Mouse (Mus musculus): ENCODE data around the gene Cox20. TPM values are rescaled to one million over a fixed set of nuclear protein-coding genes. Genes with fewer than 3 reads are reported as not detected.

The Cox20 gene
- polyA plus RNA-seq, 1 experiment from 2014 or later: 100 TPM

GRCm38 (mm10) chr1:178318002-178318388 lies 935 bp upstream of the Cox20 start:
- H3K27ac ChIP-seq (ENCODE audit: low read length): peak overlapping the region; percentile 100
- ATAC-seq: peak; percentile 81
- no peaks in the 10 kb centered on the region for H3K27me3 ChIP-seq (ENCODE audit: control insufficient read depth, insufficient read depth, low read depth, low read length)
- H3K9me3 ChIP-seq (replicated peaks; ENCODE audit: control insufficient read depth, low read length, poor library complexity, severe bottlenecking): no peaks in the 10 kb centered on the region
- peak overlapping the region; percentile 58 for H3K4me3 ChIP-seq (ENCODE audit: low read depth, low read length)
- under 1% methylated on average over 17 of the region's 17 CpGs for WGBS
- H3K9ac ChIP-seq (ENCODE audit: low read depth, low read length): peak overlapping the region; percentile 91
- peak overlapping the region; percentile 80 for H3K4me2 ChIP-seq (ENCODE audit: low read length)
- peaks cover 33% of the 10 kb centered on the region for H3K4me1 ChIP-seq (ENCODE audit: control insufficient read depth, insufficient read depth, low read length)
- peaks cover 10% of the 10 kb centered on the region; the same call in 1 of the 2 replicates for H3K36me3 ChIP-seq (ENCODE audit: control insufficient read depth, insufficient read depth, low read length)

- WGBS: under 1% methylated on average over 12 of the region's 12 CpGs
- no peaks in the 10 kb centered on the region for H3K27me3 ChIP-seq (ENCODE audit: control insufficient read depth, insufficient read depth, low read depth, low read length)
- peak overlapping the region; percentile 91 for H3K9ac ChIP-seq (ENCODE audit: low read depth, low read length)
- peak overlapping the region; percentile 58 for H3K4me3 ChIP-seq (ENCODE audit: low read depth, low read length)
- no peaks in the 10 kb centered on the region for H3K9me3 ChIP-seq (replicated peaks; ENCODE audit: control insufficient read depth, low read length, poor library complexity, severe bottlenecking)
- peaks cover 17% of the 10 kb centered on the region; the same call in 1 of the 2 replicates for H3K36me3 ChIP-seq (ENCODE audit: control insufficient read depth, insufficient read depth, low read length)
- peak overlapping the region; percentile 80 for H3K4me2 ChIP-seq (ENCODE audit: low read length)
- peak overlapping the region; percentile 100 for H3K27ac ChIP-seq (ENCODE audit: low read length)
- ATAC-seq: peak; percentile 44
- peaks cover 33% of the 10 kb centered on the region for H3K4me1 ChIP-seq (ENCODE audit: control insufficient read depth, insufficient read depth, low read length)
Observed at GRCm38 (mm10) chr1:178319295-178320037, 536 bp downstream of the Cox20 start.

GRCm38 (mm10) chr1:178320038-178320722 lies 1.2 kb downstream of the Cox20 start:
- Histone ChIP-seq H3K27me3 (ENCODE audit: control insufficient read depth, insufficient read depth, low read depth, low read length) (no peaks in the 10 kb centered on the region), H3K36me3 (ENCODE audit: control insufficient read depth, insufficient read depth, low read length) (peaks cover 20% of the 10 kb centered on the region; the same call in 1 of the 2 replicates), H3K4me2 (ENCODE audit: low read length) (peak overlapping the region; percentile 80), H3K9ac (ENCODE audit: low read depth, low read length) (peak overlapping the region; percentile 91), H3K4me1 (ENCODE audit: control insufficient read depth, insufficient read depth, low read length) (peaks cover 33% of the 10 kb centered on the region), H3K4me3 (ENCODE audit: low read depth, low read length) (peak overlapping the region; percentile 58), H3K9me3 (replicated peaks; ENCODE audit: control insufficient read depth, low read length, poor library complexity, severe bottlenecking) (no peaks in the 10 kb centered on the region), H3K27ac (ENCODE audit: low read length) (peak overlapping the region; percentile 100)
- WGBS: 17% methylated on average over 8 of the region's 8 CpGs
- no peak for ATAC-seq

- peak overlapping the region; percentile 91; the same call in 1 of the 2 replicates for H3K9ac ChIP-seq (ENCODE audit: low read depth, low read length)
- peaks cover 33% of the 10 kb centered on the region for H3K4me1 ChIP-seq (ENCODE audit: control insufficient read depth, insufficient read depth, low read length)
- H3K4me3 ChIP-seq (ENCODE audit: low read depth, low read length): peak overlapping the region; percentile 58
- 40% methylated on average over 5 of the region's 5 CpGs for WGBS
- H3K36me3 ChIP-seq (ENCODE audit: control insufficient read depth, insufficient read depth, low read length): peaks cover 20% of the 10 kb centered on the region; the same call in 1 of the 2 replicates
- H3K4me2 ChIP-seq (ENCODE audit: low read length): peak overlapping the region; percentile 80
- H3K9me3 ChIP-seq (replicated peaks; ENCODE audit: control insufficient read depth, low read length, poor library complexity, severe bottlenecking): no peaks in the 10 kb centered on the region
- H3K27me3 ChIP-seq (ENCODE audit: control insufficient read depth, insufficient read depth, low read depth, low read length): no peaks in the 10 kb centered on the region
- no peak for ATAC-seq
- H3K27ac ChIP-seq (ENCODE audit: low read length): peak overlapping the region; percentile 100; the same call in 1 of the 2 replicates
Observed at GRCm38 (mm10) chr1:178320723-178321590, 2.0 kb downstream of the Cox20 start.

GRCm38 (mm10) chr1:178321730-178322357 lies 2.9 kb downstream of the Cox20 start:
- Histone ChIP-seq H3K36me3 (ENCODE audit: control insufficient read depth, insufficient read depth, low read length) (peaks cover 20% of the 10 kb centered on the region; the same call in 1 of the 2 replicates), H3K9me3 (replicated peaks; ENCODE audit: control insufficient read depth, low read length, poor library complexity, severe bottlenecking) (no peaks in the 10 kb centered on the region), H3K4me1 (ENCODE audit: control insufficient read depth, insufficient read depth, low read length) (peaks cover 27% of the 10 kb centered on the region), H3K4me3 (ENCODE audit: low read depth, low read length) (no peak overlapping the region), H3K4me2 (ENCODE audit: low read length) (no peak overlapping the region), H3K9ac (ENCODE audit: low read depth, low read length) (no peak overlapping the region), H3K27me3 (ENCODE audit: control insufficient read depth, insufficient read depth, low read depth, low read length) (no peaks in the 10 kb centered on the region), H3K27ac (ENCODE audit: low read length) (no peak overlapping the region)
- 56% methylated on average over 4 of the region's 4 CpGs for WGBS
- no peak for ATAC-seq

GRCm38 (mm10) chr1:178323235-178323634 lies 4.3 kb downstream of the Cox20 start:
- peaks cover 22% of the 10 kb centered on the region for H3K4me1 ChIP-seq (ENCODE audit: control insufficient read depth, insufficient read depth, low read length)
- WGBS: 76% methylated on average over 1 of the region's 1 CpGs
- no peak overlapping the region for H3K27ac ChIP-seq (ENCODE audit: low read length)
- H3K9ac ChIP-seq (ENCODE audit: low read depth, low read length): no peak overlapping the region
- no peak overlapping the region for H3K4me3 ChIP-seq (ENCODE audit: low read depth, low read length)
- no peaks in the 10 kb centered on the region for H3K9me3 ChIP-seq (replicated peaks; ENCODE audit: control insufficient read depth, low read length, poor library complexity, severe bottlenecking)
- peaks cover 29% of the 10 kb centered on the region for H3K36me3 ChIP-seq (ENCODE audit: control insufficient read depth, insufficient read depth, low read length)
- no peak for ATAC-seq
- H3K4me2 ChIP-seq (ENCODE audit: low read length): no peak overlapping the region
- no peaks in the 10 kb centered on the region for H3K27me3 ChIP-seq (ENCODE audit: control insufficient read depth, insufficient read depth, low read depth, low read length)

GRCm38 (mm10) chr1:178324568-178324967 lies 5.6 kb downstream of the Cox20 start:
- Histone ChIP-seq H3K27ac (ENCODE audit: low read length) (no peak overlapping the region), H3K9me3 (replicated peaks; ENCODE audit: control insufficient read depth, low read length, poor library complexity, severe bottlenecking) (no peaks in the 10 kb centered on the region), H3K4me1 (ENCODE audit: control insufficient read depth, insufficient read depth, low read length) (peaks cover 22% of the 10 kb centered on the region), H3K4me3 (ENCODE audit: low read depth, low read length) (no peak overlapping the region), H3K27me3 (ENCODE audit: control insufficient read depth, insufficient read depth, low read depth, low read length) (no peaks in the 10 kb centered on the region), H3K9ac (ENCODE audit: low read depth, low read length) (no peak overlapping the region), H3K4me2 (ENCODE audit: low read length) (no peak overlapping the region), H3K36me3 (ENCODE audit: control insufficient read depth, insufficient read depth, low read length) (peaks cover 35% of the 10 kb centered on the region)
- ATAC-seq: no peak
- WGBS: 92% methylated on average over 1 of the region's 1 CpGs

- ATAC-seq: no peak
- 91% methylated on average over 1 of the region's 1 CpGs for WGBS
- Histone ChIP-seq H3K4me1 (ENCODE audit: control insufficient read depth, insufficient read depth, low read length) (peaks cover 6% of the 10 kb centered on the region), H3K27me3 (ENCODE audit: control insufficient read depth, insufficient read depth, low read depth, low read length) (no peaks in the 10 kb centered on the region), H3K9me3 (replicated peaks; ENCODE audit: control insufficient read depth, low read length, poor library complexity, severe bottlenecking) (no peaks in the 10 kb centered on the region), H3K4me3 (ENCODE audit: low read depth, low read length) (no peak overlapping the region), H3K36me3 (ENCODE audit: control insufficient read depth, insufficient read depth, low read length) (peaks cover 46% of the 10 kb centered on the region), H3K4me2 (ENCODE audit: low read length) (no peak overlapping the region), H3K27ac (ENCODE audit: low read length) (no peak overlapping the region), H3K9ac (ENCODE audit: low read depth, low read length) (no peak overlapping the region)
Observed at GRCm38 (mm10) chr1:178326357-178326756, 7.4 kb downstream of the Cox20 start.
